Mouse (Mus musculus): ENCODE measurements around the gene Tax1bp3.

The Tax1bp3 gene

GRCm38 (mm10) chr11:73176608-73177508, at the start of gene Tax1bp3, which contains the start of gene Emc6:
Gene Tax1bp3 (plus strand): TSS chr11:73177083.
Gene Emc6 (minus strand): TSS chr11:73177037.
- DNase-seq, result peak; percentile 95

GRCm38 (mm10) chr11:73131020-73131419, 45.9 kb upstream of the Tax1bp3 start:
- no peak for DNase-seq

GRCm38 (mm10) chr11:73132999-73133398, 43.9 kb upstream of the Tax1bp3 start:
- DNase-seq, result no peak

- DNase-seq, result no peak
Observed at GRCm38 (mm10) chr11:73134222-73134621, 42.7 kb upstream of the Tax1bp3 start.

GRCm38 (mm10) chr11:73136587-73136986, 40.3 kb upstream of the Tax1bp3 start:
- no peak for DNase-seq

DNA sequence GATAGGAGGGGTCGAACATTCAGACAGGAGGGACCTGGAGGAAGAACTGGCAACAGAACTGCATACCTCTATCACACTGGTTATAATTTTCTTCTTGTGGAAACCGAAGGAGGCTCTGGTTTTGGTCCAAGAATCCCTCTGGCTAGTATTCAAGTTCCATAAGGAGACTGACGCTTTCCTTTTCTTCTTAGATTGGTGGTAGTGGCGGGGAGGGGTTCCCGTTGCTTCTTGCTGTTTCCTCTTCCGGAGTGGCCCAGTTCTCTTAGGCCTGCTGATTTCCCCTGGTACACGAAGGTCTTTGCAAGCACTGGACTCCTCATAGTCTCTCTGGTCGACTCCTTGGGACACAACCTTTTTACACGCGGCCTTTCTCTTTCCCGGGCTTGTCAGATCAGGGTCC, 39.8 kb upstream of the Tax1bp3 start:
- no peak for DNase-seq

- DNase-seq, result peak; percentile 91
Observed at GRCm38 (mm10) chr11:73137591-73138501, 39.0 kb upstream of the Tax1bp3 start, which contains the start of gene Haspin. Gene Haspin (minus strand): TSS chr11:73138294.

- no peak for DNase-seq
Observed at GRCm38 (mm10) chr11:73144261-73144681, 32.6 kb upstream of the Tax1bp3 start.

- no peak for DNase-seq
Observed at GRCm38 (mm10) chr11:73146026-73146974, 30.6 kb upstream of the Tax1bp3 start.

GRCm38 (mm10) chr11:73146975-73147365, 29.9 kb upstream of the Tax1bp3 start:
- no peak for DNase-seq

GRCm38 (mm10) chr11:73148209-73148608, 28.7 kb upstream of the Tax1bp3 start:
- no peak for DNase-seq

DNA sequence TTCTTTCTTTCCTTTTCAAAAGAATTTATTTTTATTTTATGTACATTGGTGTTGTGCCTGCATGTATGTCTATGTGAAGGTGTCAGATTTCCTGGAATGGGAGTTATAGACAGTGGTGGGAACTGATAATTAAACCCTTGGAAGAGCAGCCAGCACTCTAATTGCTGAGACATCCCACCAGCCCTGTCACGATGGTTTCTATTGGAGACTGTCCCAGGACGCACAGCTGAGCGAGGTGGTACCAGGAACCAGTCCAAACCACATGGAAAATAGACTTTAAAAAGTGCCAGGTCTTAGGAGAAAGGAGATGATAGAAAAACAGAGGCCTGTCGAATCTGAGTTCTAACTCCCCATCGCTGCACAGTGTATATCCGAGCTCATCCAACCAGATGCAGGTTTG, 21.8 kb upstream of the Tax1bp3 start:
- DNase-seq, result no peak

- no peak for DNase-seq
Observed at GRCm38 (mm10) chr11:73159957-73160810, 16.7 kb upstream of the Tax1bp3 start, which contains the start of gene P2rx5. Gene P2rx5 (plus strand): TSS chr11:73160421.

DNA sequence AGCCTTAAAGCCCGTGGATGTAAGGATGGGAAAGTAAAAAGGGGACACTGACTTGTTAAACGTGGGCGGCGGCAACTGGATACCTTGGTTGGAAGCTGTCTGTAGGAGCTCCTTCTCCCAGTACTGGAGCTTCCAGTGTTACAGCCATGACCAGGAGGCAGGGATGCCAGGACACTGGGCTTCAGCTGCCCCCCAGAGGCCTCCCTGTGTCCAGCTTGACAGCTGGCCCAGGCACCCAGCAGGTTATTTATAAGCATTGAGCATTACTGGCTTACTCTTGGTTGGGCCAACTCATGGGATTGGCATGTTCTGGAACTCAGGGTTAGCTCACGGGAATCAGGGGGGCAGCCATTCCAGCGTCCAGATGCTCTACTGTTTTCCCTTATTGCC, 16.1 kb upstream of the Tax1bp3 start:
- DNase-seq, result no peak

DNA sequence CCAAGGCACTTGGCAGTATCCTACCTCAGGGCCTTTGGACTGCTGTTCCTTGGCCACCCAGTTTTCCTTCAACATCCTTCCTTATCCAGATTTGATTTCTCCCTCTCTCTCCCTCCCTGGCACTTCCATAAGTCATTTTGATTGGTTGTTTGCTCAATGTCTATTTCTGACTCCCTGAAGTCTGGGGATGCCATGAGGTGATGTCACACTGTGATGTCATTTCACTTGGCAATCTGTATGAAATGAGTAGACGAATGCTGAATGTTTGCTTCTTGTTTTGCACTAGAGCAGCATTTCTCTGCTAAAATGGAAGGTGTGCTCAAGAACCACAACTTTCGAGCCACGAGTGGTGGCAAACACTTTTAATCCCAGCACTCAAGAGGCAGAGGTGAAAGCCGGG, 15.3 kb upstream of the Tax1bp3 start:
- no peak for DNase-seq

- no peak for DNase-seq
Observed at GRCm38 (mm10) chr11:73162284-73162683, 14.6 kb upstream of the Tax1bp3 start.

GRCm38 (mm10) chr11:73168071-73168470, 8.8 kb upstream of the Tax1bp3 start:
- no peak for DNase-seq

- no peak for DNase-seq
Observed at GRCm38 (mm10) chr11:73168576-73168975, 8.3 kb upstream of the Tax1bp3 start.

- DNase-seq, result peak; percentile 77
Observed at GRCm38 (mm10) chr11:73169231-73169630, 7.7 kb upstream of the Tax1bp3 start.

- DNase-seq, result no peak
Observed at GRCm38 (mm10) chr11:73172186-73172585, 4.7 kb upstream of the Tax1bp3 start.

GRCm38 (mm10) chr11:73175612-73176011, 1.3 kb upstream of the Tax1bp3 start:
- DNase-seq, result no peak

All from right cerebral cortex, postnatal 14 days (tissue).